Mouse (Mus musculus): ENCODE measurements at regions not wholly inside any gene's neighbourhood (a gene's known extent, or its start where the extent isn't known, plus 50 kb on each side); places are given as distances from the start of the nearest gene placed in this dataset.

DNA sequence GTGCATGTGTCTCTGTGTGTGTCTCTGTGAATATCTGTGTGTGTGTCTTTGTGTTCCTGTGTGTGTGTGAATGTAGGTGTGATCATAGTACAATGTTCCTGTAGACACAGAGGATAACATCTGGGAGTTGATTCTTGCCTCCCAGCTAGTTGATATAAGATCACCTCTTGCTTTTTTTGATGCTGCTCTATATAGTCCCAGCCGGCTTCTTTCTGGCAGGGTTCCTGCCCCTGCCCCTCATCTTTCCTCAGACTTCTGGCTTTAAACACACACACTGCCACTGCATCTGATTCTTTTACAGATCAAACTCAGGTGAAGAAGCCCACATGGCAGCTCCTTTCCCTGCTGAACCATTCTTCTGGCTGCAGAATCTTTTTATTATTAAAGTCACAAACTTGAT, 487.6 kb upstream of the Arpp21 start:
- Histone ChIP-seq H3K27ac (replicated peaks; ENCODE audit: low read depth, low read length) (no peak overlapping the region), H3K4me2 (ENCODE audit: low read length) (no peak overlapping the region), H3K27me3 (ENCODE audit: control insufficient read depth, insufficient read depth, low read length) (peaks cover 14% of the 10 kb centered on the region; the same call in 1 of the 2 replicates), H3K4me1 (ENCODE audit: control insufficient read depth, insufficient read depth, low read length) (peaks cover 10% of the 10 kb centered on the region; the same call in 1 of the 2 replicates), H3K4me3 (replicated peaks; ENCODE audit: low read depth, low read length) (no peak overlapping the region), H3K9ac (replicated peaks; ENCODE audit: low read length) (no peak overlapping the region), H3K9me3 (ENCODE audit: control insufficient read depth, low read length) (no peaks in the 10 kb centered on the region), H3K36me3 (ENCODE audit: control insufficient read depth, insufficient read depth, low read length) (no peaks in the 10 kb centered on the region)
- ATAC-seq (ENCODE audit: low FRiP score, low TSS enrichment) (no peak), DNase-seq (no peak)
- 86% methylated on average over 1 of the region's 1 CpGs for WGBS

DNA sequence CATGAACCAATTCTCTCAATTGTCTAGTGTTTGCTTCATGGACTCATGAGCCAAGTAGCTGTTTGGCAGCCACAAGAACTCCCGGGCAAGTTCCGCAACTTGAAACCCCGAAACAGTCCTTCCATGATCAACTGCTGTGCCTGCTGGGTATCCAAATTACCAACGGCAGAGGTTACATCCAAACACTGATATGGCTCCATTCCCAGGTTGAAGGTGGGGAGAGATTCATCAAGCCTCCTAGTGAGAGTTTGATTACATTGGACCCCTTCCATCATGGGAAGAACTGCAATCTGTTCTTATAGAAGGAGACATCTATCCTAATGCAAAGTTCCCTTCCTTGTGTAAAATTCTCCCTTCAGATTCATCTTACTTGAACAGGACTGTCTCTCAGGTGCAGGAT, 486.8 kb upstream of the Arpp21 start:
- Histone ChIP-seq H3K4me2 (ENCODE audit: low read length) (no peak overlapping the region), H3K27ac (replicated peaks; ENCODE audit: low read depth, low read length) (no peak overlapping the region), H3K27me3 (ENCODE audit: control insufficient read depth, insufficient read depth, low read length) (peaks cover 14% of the 10 kb centered on the region; the same call in 1 of the 2 replicates), H3K36me3 (ENCODE audit: control insufficient read depth, insufficient read depth, low read length) (no peaks in the 10 kb centered on the region), H3K9ac (replicated peaks; ENCODE audit: low read length) (no peak overlapping the region), H3K4me3 (replicated peaks; ENCODE audit: low read depth, low read length) (no peak overlapping the region), H3K4me1 (ENCODE audit: control insufficient read depth, insufficient read depth, low read length) (peaks cover 10% of the 10 kb centered on the region; the same call in 1 of the 2 replicates), H3K9me3 (ENCODE audit: control insufficient read depth, low read length) (no peaks in the 10 kb centered on the region)
- no peak for DNase-seq
- 90% methylated on average over 4 of the region's 4 CpGs for WGBS
- no peak for ATAC-seq (ENCODE audit: low FRiP score, low TSS enrichment)

DNA sequence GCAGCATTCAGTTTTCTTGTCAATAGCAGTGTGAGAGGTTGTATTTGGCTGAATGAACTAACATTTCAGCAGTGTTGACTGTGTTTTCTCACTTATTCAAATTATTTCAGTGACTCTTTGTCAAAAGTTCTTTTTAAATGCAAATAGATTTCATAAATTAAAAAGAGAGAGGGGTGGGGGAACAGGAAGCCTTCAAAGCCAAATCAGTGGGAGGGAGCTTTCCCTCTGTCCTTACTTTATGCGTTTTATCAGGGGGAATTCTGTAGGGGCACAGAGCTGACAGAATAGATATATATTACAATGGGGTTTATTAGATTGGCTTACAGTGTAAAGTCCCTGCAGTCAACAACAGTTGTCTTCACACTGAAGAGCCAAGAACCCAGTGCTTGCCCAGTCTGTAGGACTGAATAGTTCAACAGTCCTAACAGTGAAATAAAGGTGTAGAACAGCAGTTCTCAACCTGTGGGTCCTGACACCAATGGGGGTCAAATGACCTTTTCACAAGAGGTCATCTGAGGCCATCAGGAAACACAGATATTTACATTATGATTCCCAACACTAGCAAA, 479.5 kb upstream of the Arpp21 start:
- no peaks in the 10 kb centered on the region for H3K36me3 ChIP-seq (ENCODE audit: control insufficient read depth, insufficient read depth, low read length)
- H3K4me2 ChIP-seq (ENCODE audit: low read length), result no peak overlapping the region
- no peak for ATAC-seq (ENCODE audit: low FRiP score, low TSS enrichment)
- H3K4me1 ChIP-seq (ENCODE audit: control insufficient read depth, insufficient read depth, low read length), result no peaks in the 10 kb centered on the region
- H3K4me3 ChIP-seq (replicated peaks; ENCODE audit: low read depth, low read length), result no peak overlapping the region
- no peaks in the 10 kb centered on the region for H3K9me3 ChIP-seq (ENCODE audit: control insufficient read depth, low read length)
- H3K27ac ChIP-seq (replicated peaks; ENCODE audit: low read depth, low read length), result no peak overlapping the region
- no peaks in the 10 kb centered on the region for H3K27me3 ChIP-seq (ENCODE audit: control insufficient read depth, insufficient read depth, low read length)
- WGBS, result 11% methylated on average over 1 of the region's 1 CpGs
- DNase-seq, result no peak
- no peak overlapping the region for H3K9ac ChIP-seq (replicated peaks; ENCODE audit: low read length)

DNA sequence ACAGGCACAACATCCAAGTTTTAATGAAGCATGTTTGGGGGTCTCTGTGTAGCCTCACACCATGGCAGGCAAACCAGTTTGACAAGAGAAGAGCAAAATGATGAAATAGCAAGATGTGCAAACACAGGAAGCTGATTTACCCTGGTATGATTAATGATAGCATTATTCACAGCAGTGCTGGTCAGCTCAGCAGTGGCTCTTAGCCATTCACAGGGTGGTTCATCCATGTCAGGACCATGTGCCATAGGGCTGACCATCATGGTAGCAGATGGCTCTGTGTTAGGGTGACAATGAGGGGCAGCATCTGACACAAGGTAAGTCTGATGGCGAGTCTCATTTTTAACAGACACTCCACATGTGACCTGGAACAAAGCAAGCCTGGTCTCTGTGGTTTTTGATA, 443.1 kb upstream of the Arpp21 start:
- 80% methylated on average over 1 of the region's 1 CpGs for WGBS
- H3K36me3 ChIP-seq (ENCODE audit: control insufficient read depth, insufficient read depth, low read length), result no peaks in the 10 kb centered on the region
- no peak for ATAC-seq (ENCODE audit: low FRiP score, low TSS enrichment)
- no peak for DNase-seq
- no peak overlapping the region for H3K4me3 ChIP-seq (replicated peaks; ENCODE audit: low read depth, low read length)
- no peak overlapping the region for H3K4me2 ChIP-seq (ENCODE audit: low read length)
- H3K9ac ChIP-seq (replicated peaks; ENCODE audit: low read length), result no peak overlapping the region
- H3K27ac ChIP-seq (replicated peaks; ENCODE audit: low read depth, low read length), result no peak overlapping the region
- no peaks in the 10 kb centered on the region for H3K9me3 ChIP-seq (ENCODE audit: control insufficient read depth, low read length)
- no peaks in the 10 kb centered on the region for H3K27me3 ChIP-seq (ENCODE audit: control insufficient read depth, insufficient read depth, low read length)
- H3K4me1 ChIP-seq (ENCODE audit: control insufficient read depth, insufficient read depth, low read length), result no peaks in the 10 kb centered on the region

DNA sequence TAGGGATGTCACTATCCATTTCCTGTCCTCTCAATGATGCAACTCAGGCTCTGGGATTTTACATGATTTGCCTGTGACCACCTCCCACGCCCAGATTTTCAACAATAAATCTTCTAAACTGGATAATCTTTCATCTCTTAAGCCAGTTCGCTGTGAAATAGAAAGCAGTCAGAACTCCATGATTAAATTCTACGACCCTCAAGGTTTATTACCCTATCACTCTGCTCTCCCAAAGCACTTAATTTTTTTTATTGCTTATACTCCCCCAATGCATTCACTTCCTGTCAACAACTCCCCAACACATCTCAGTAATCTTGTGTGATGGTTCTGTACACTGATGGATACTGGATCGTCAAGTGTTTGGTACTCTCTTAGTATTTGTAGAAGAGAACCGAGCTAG, 439.5 kb upstream of the Arpp21 start:
- 88% methylated on average over 5 of the region's 5 CpGs for WGBS
- ATAC-seq (ENCODE audit: low FRiP score, low TSS enrichment) (no peak), DNase-seq (no peak)
- Histone ChIP-seq H3K4me3 (replicated peaks; ENCODE audit: low read depth, low read length) (no peak overlapping the region), H3K36me3 (ENCODE audit: control insufficient read depth, insufficient read depth, low read length) (no peaks in the 10 kb centered on the region), H3K27ac (replicated peaks; ENCODE audit: low read depth, low read length) (no peak overlapping the region), H3K4me1 (ENCODE audit: control insufficient read depth, insufficient read depth, low read length) (no peaks in the 10 kb centered on the region), H3K9ac (replicated peaks; ENCODE audit: low read length) (no peak overlapping the region), H3K9me3 (ENCODE audit: control insufficient read depth, low read length) (no peaks in the 10 kb centered on the region), H3K4me2 (ENCODE audit: low read length) (no peak overlapping the region), H3K27me3 (ENCODE audit: control insufficient read depth, insufficient read depth, low read length) (no peaks in the 10 kb centered on the region)

Measured in midbrain, embryonic 14.5 days (tissue).